In genomic region chr10:99197607-99198305, GRCm38 (mm10) we compare ENCODE assay signal across 11 mouse cellular contexts.
DNase-seq lines count a peak whose midpoint lies in the region; ATAC-seq and TF ChIP-seq lines count a peak whose summit lies in the region.
"Had no signal": no experiment of that assay in that cellular context is flagged by ENCODE, and none has a peak within 500 bp of the region (broad histone marks: within the 10 kb centered on the region; RNA-seq: fewer than 3 reads in every experiment).

No protein-coding gene starts in this region.

- peaks cover 58% of the 10 kb centered on the region for H3K4me1 ChIP-seq in embryonic facial prominence, embryonic 10.5 days
- peaks cover 35% of the 10 kb centered on the region for H3K4me1 ChIP-seq in liver, embryonic 12.5 days
- no peaks in the 10 kb centered on the region for H3K4me1 ChIP-seq in neural tube, embryonic 14.5 days (ENCODE audit: control insufficient read depth, insufficient read depth, low read length)
- 0 out of 2 replicates have a peak, but pooled peaks cover 4% of the 10 kb centered on the region for H3K4me1 ChIP-seq in lung, postnatal 0 days (ENCODE audit: insufficient read depth, low read depth, low read length)

- peak overlapping the region; percentile 31 for H3K4me2 ChIP-seq in liver, embryonic 12.5 days
- no peak overlapping the region for H3K4me2 ChIP-seq in neural tube, embryonic 14.5 days (ENCODE audit: low read depth, low read length)
- no peak overlapping the region for H3K4me2 ChIP-seq in lung, postnatal 0 days (replicated peaks; ENCODE audit: low read depth, low read length)
- H3K4me2 ChIP-seq: embryonic facial prominence, embryonic 12.5 days had no signal

- no peak overlapping the region for H3K9ac ChIP-seq in liver, embryonic 12.5 days
- H3K9ac ChIP-seq in neural tube, embryonic 14.5 days (replicated peaks; ENCODE audit: low read depth, low read length): no peak overlapping the region
- no peak overlapping the region for H3K9ac ChIP-seq in lung, postnatal 0 days (replicated peaks; ENCODE audit: low read depth)
- H3K9ac ChIP-seq: embryonic facial prominence, embryonic 12.5 days had no signal

- ATAC-seq in liver, embryonic 12.5 days: peak; percentile 92
- ATAC-seq in neural tube, embryonic 14.5 days (ENCODE audit: low read depth): peak; percentile 52; the same call in 1 of the 2 replicates
- ATAC-seq in lung, postnatal 0 days: no peak

- 75% methylated on average over 9 of the region's 9 CpGs for WGBS in embryonic facial prominence, embryonic 10.5 days
- WGBS in liver, embryonic 12.5 days (ENCODE audit: insufficient replicate concordance): 45% methylated on average over 9 of the region's 9 CpGs
- WGBS in neural tube, embryonic 14.5 days: 51% methylated on average over 9 of the region's 9 CpGs
- WGBS in lung, postnatal 0 days: 57% methylated on average over 9 of the region's 9 CpGs

- intact Hi-C loops in left cerebral cortex, postnatal 25 days (cut with DNase I): no loop called here
- intact Hi-C loops in heart, postnatal 36 days (cut with DNase I): no loop called here

- H3K4me3 ChIP-seq in layer of hippocampus, adult 2 months: no peak overlapping the region
- no peak overlapping the region for H3K4me3 ChIP-seq in embryonic facial prominence, embryonic 10.5 days
- H3K4me3 ChIP-seq in liver, embryonic 12.5 days: no peak overlapping the region
- no peak overlapping the region for H3K4me3 ChIP-seq in neural tube, embryonic 14.5 days (ENCODE audit: low read depth, low read length)
- H3K4me3 ChIP-seq in lung, postnatal 0 days (ENCODE audit: low read depth, low read length): no peak overlapping the region
- H3K4me3 ChIP-seq: embryonic facial prominence, embryonic 12.5 days; myocyte had no signal

- no peak for TF ChIP-seq EP300 in lung, postnatal 0 days (IDR thresholded peaks at IDR 0.05)

- H3K9me3 ChIP-seq in embryonic facial prominence, embryonic 10.5 days: no peaks in the 10 kb centered on the region
- no peaks in the 10 kb centered on the region for H3K9me3 ChIP-seq in liver, embryonic 12.5 days (replicated peaks)
- H3K9me3 ChIP-seq in neural tube, embryonic 14.5 days (ENCODE audit: control insufficient read depth, low read length): no peaks in the 10 kb centered on the region
- no peaks in the 10 kb centered on the region for H3K9me3 ChIP-seq in lung, postnatal 0 days (ENCODE audit: low read length)
- H3K9me3 ChIP-seq: embryonic facial prominence, embryonic 12.5 days had no signal

- H3K36me3 ChIP-seq in embryonic facial prominence, embryonic 10.5 days (replicated peaks): peaks cover 22% of the 10 kb centered on the region
- no peaks in the 10 kb centered on the region for H3K36me3 ChIP-seq in liver, embryonic 12.5 days
- H3K36me3 ChIP-seq in neural tube, embryonic 14.5 days (ENCODE audit: control insufficient read depth, insufficient read depth, low read length): no peaks in the 10 kb centered on the region
- H3K36me3 ChIP-seq in lung, postnatal 0 days (ENCODE audit: insufficient read depth, low read length): no peaks in the 10 kb centered on the region
- H3K36me3 ChIP-seq: embryonic facial prominence, embryonic 12.5 days had no signal

- H3K27me3 ChIP-seq in embryonic facial prominence, embryonic 10.5 days (replicated peaks; ENCODE audit: low read depth, poor library complexity, severe bottlenecking): no peaks in the 10 kb centered on the region
- H3K27me3 ChIP-seq in liver, embryonic 12.5 days (replicated peaks): no peaks in the 10 kb centered on the region
- H3K27me3 ChIP-seq in neural tube, embryonic 14.5 days (ENCODE audit: control insufficient read depth, insufficient read depth, low read length): no peaks in the 10 kb centered on the region
- no peaks in the 10 kb centered on the region for H3K27me3 ChIP-seq in lung, postnatal 0 days (replicated peaks; ENCODE audit: insufficient read depth, low read length)
- H3K27me3 ChIP-seq: CH12.LX; embryonic facial prominence, embryonic 12.5 days had no signal

- H3K27ac ChIP-seq in layer of hippocampus, adult 2 months: peak overlapping the region; percentile 19; the same call in 1 of the 2 replicates
- peak overlapping the region; percentile 41; the same call in 1 of the 2 replicates for H3K27ac ChIP-seq in embryonic facial prominence, embryonic 10.5 days (replicated peaks)
- no peak overlapping the region; the same call in none of the 2 replicates for H3K27ac ChIP-seq in liver, embryonic 12.5 days
- H3K27ac ChIP-seq in neural tube, embryonic 14.5 days (ENCODE audit: low read depth, low read length): no peak overlapping the region
- no peak overlapping the region for H3K27ac ChIP-seq in lung, postnatal 0 days (ENCODE audit: low read length)
- H3K27ac ChIP-seq: embryonic facial prominence, embryonic 12.5 days had no signal

- DNase-seq in layer of hippocampus, adult 2 months (ENCODE audit: low spot score in 2 of 2): no peak
- DNase-seq in layer of hippocampus, postnatal 25 days (ENCODE audit: extremely low spot score in 1 of 2, low spot score in 1 of 2): no peak
- no peak for DNase-seq in embryonic facial prominence, embryonic 10.5 days (ENCODE audit: low spot score)
- no peak for DNase-seq in left cerebral cortex, postnatal 25 days (ENCODE audit: low spot score in 2 of 2)
- no peak for DNase-seq in lung, postnatal 0 days (ENCODE audit: low spot score)
- no peak for DNase-seq in heart, postnatal 36 days

- no peak for TF ChIP-seq CTCF in layer of hippocampus, adult 2 months (conservative IDR thresholded peaks at IDR 0.05)
- no peak for TF ChIP-seq CTCF in lung, postnatal 0 days (IDR thresholded peaks at IDR 0.05)

Comparison
In these comparisons a context has a peak if more than half of its experiments do, and no peak if none do; other contexts are left out.
1. H3K27ac ChIP-seq: peak in layer of hippocampus, adult 2 months (single experiment) and embryonic facial prominence, embryonic 10.5 days (single experiment); none in liver, embryonic 12.5 days (single experiment), neural tube, embryonic 14.5 days (single experiment) and lung, postnatal 0 days (single experiment).